Mouse (Mus musculus) layer of hippocampus, adult 18-20 months (tissue): ENCODE measurements around the gene Armcx5. TPM values are rescaled to one million over a fixed set of nuclear protein-coding genes. Genes with fewer than 3 reads are reported as not detected.
"Not testable (repeated sequence)": the region's sequence is repeated elsewhere in the genome, so short reads cannot be mapped to it uniquely, and the experiment has no call there.

Experiments used
- DNase-seq, 2 experiments: peaks; one replicate each; pipeline ENCODE4 v3.0.0; 2022; ENCODE audit warnings: low spot score in 2 of 2
- long read RNA-seq: library from polyadenylated mRNA; stranded (forward); transcript quantifications from one replicate; pipeline ENCODE4 v2.0.0, GENCODE M21; 2021
- total RNA-seq, 2 experiments: library from RNA; stranded (reverse); gene quantifications; 2 replicates each; pipeline ENCODE4 v1.2.3; 2021

Armcx5 gene
- 10 to 100 TPM; 24.1 to 25.4 TPM for total RNA-seq
- long read RNA-seq, transcript Armcx5-201 (4 exons, 2,779 nt): major isoform, 5 of 14 reads
- long read RNA-seq, partial matches to known transcripts: 0 of 14 reads
- long read RNA-seq, other reads (novel, unspliced or antisense): 8 of 14 reads

GRCm38 (mm10) chrX:135742304-135743055, at the start of gene Armcx5, which contains the start of gene Gprasp1:
Gene Armcx5 (plus strand): TSS chrX:135742733.
Gene Gprasp1 (plus strand): TSS chrX:135742733.
- DNase-seq: peak; percentile 87 to 93

GRCm38 (mm10) chrX:135693633-135694032, 48.9 kb upstream of the Armcx5 start, which contains the start of gene Tcp11x2:
Gene Tcp11x2 (minus strand): TSS chrX:135693790.
- DNase-seq: no peak

GRCm38 (mm10) chrX:135703111-135703510, 39.4 kb upstream of the Armcx5 start:
- no peak for DNase-seq

GRCm38 (mm10) chrX:135704349-135704748, 38.2 kb upstream of the Armcx5 start:
- DNase-seq: no peak

- no peak for DNase-seq
These were observed 29.7 kb upstream of the Armcx5 start for GRCm38 (mm10) chrX:135712845-135713244.

GRCm38 (mm10) chrX:135725161-135725560, 17.4 kb upstream of the Armcx5 start, which contains the start of gene Tmsb15a:
Gene Tmsb15a (minus strand): TSS chrX:135725261.
- DNase-seq: no peak

GRCm38 (mm10) chrX:135738730-135739520, 3.6 kb upstream of the Armcx5 start:
- DNase-seq: no peak

GRCm38 (mm10) chrX:135743056-135743355, 473 bp downstream of the Armcx5 start:
- DNase-seq: no peak

GRCm38 (mm10) chrX:135745376-135745775, 2.8 kb downstream of the Armcx5 start:
- DNase-seq: not testable (repeated sequence)

- peak; percentile 49 to 89 for DNase-seq
These were observed 10.3 kb downstream of the Armcx5 start for GRCm38 (mm10) chrX:135752832-135753231.

GRCm38 (mm10) chrX:135761707-135762106, 19.2 kb downstream of the Armcx5 start:
- peak in 1 of 2 experiments; percentile 42 for DNase-seq

GRCm38 (mm10) chrX:135768043-135768548, 25.6 kb downstream of the Armcx5 start:
- no peak for DNase-seq

GRCm38 (mm10) chrX:135768565-135768964, 26.0 kb downstream of the Armcx5 start:
- DNase-seq: no peak

GRCm38 (mm10) chrX:135791536-135791935, 49.0 kb downstream of the Armcx5 start:
- DNase-seq: no peak

- no peak for DNase-seq
These were observed 49.8 kb downstream of the Armcx5 start for GRCm38 (mm10) chrX:135792326-135792725.

- DNase-seq: peak; percentile 49 to 58
These were observed 53.2 kb downstream of the Armcx5 start for GRCm38 (mm10) chrX:135795591-135796304.

GRCm38 (mm10) chrX:135796305-135797211, 54.0 kb downstream of the Armcx5 start:
- DNase-seq: peak in 1 of 2 experiments; percentile 17
